Mouse (Mus musculus): ENCODE data around the gene Flrt1.

- TF ChIP-seq CTCF (IDR thresholded peaks at IDR 0.05; ENCODE audit: low read depth, low read length) (no peak), POLR2A (IDR thresholded peaks at IDR 0.05; ENCODE audit: borderline replicate concordance, low read depth, low read length) (no peak)
Measured at GRCm38 (mm10) chr19:7130317-7130716, 24.8 kb upstream of the Flrt1 start.

All from bone marrow macrophage, adult 2 months (primary cell).